Mouse (Mus musculus): Measurements from ENCODE around the gene Foxn2.

DNA sequence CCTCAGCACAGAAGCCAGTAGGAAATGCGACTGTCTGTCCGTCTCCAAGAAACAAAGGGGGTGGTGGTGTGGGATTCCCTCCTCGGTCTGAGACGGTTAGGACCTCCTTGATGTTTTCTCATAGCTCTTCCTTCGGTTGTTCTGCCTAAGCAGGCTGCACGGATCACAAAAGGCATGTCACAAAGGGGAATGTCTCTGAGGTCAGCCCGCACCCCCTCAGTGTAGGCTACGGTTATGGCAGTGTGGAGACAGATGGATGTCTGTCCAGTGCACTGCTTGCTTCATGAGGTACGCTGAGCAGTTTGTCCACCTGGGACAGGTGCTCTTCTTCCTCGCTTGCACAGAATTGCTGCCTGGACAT, 54.2 kb downstream of the Foxn2 start:
- no peak for TF ChIP-seq HCFC1 (IDR thresholded peaks at IDR 0.05; ENCODE audit: borderline replicate concordance, insufficient read depth, low read length)
- no peak for TF ChIP-seq ZC3H11A (IDR thresholded peaks at IDR 0.05; ENCODE audit: borderline replicate concordance, low read depth, low read length)
- no peak for TF ChIP-seq ZNF384 (IDR thresholded peaks at IDR 0.05; ENCODE audit: low read depth, low read length)
- no peak for TF ChIP-seq MAFK (IDR thresholded peaks at IDR 0.05; ENCODE audit: insufficient read depth, low read depth, low read length)
- no peak for TF ChIP-seq CHD2 (IDR thresholded peaks at IDR 0.05; ENCODE audit: low read depth, low read length)

Data from ES-E14 (cell line).